Mouse (Mus musculus) hindbrain, embryonic 14.5 days (tissue): ENCODE results near the gene Btc. TPM values are rescaled to one million over a fixed set of nuclear protein-coding genes. Genes with fewer than 3 reads are reported as not detected.

Source experiments
- polyA plus RNA-seq: library from polyadenylated mRNA; unstranded; fragments of >200 nt; fragmentation: Nextera tagmentation; extraction: Ambion mirVana; gene quantifications from 2 replicates; pipeline ENCODE4 v1.2.1, GENCODE M21; 2014

Gene Btc
- polyA plus RNA-seq, 1 experiment from 2014 or later, result not detected

Other genes starting within 250 kb of the Btc start
- 5.5 and 6.6 TPM in 2 replicates for gene Parm1, start 114.6 kb upstream of the Btc start, polyA plus RNA-seq